Mouse (Mus musculus): ENCODE data around the gene Fance.

DNA sequence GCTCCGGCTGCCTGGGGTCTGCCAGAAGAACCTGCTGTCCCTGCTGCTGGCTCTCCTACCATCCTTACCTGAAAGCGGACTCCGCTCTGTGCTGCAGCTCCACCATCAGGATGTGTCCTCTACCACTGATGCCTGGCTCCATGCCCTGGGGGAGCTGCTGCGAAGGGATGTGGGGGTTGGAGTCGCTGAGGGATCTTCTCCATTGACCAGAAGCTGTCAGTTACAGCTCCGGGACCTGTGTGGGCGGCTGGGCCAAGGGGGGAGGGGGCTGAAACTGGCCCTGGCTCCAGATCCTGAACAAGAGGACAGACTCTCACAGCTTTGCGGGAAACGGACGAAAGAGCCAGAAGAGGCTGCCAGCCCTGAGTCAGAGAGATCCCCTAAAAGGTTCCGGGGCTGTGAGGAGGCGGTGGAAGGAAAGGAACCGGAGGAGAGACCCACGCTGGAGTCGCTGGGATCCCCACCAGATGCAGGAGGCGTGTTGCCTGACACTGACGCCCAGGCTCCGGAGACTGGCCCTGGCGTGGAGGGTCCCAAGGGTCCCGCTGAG, 2.4 kb downstream of the Fance start:
- TF ChIP-seq POLR2A (IDR thresholded peaks at IDR 0.05; ENCODE audit: insufficient read length, low read depth) (no peak), E2F4 (IDR thresholded peaks at IDR 0.05; ENCODE audit: insufficient read depth) (no peak), TCF12 (IDR thresholded peaks at IDR 0.05; ENCODE audit: insufficient read depth, poor library complexity, severe bottlenecking) (no peak), MAX (IDR thresholded peaks at IDR 0.05; ENCODE audit: low read depth) (no peak), REST (IDR thresholded peaks at IDR 0.05; ENCODE audit: insufficient read depth, insufficient read length) (no peak), USF1 (IDR thresholded peaks at IDR 0.05; ENCODE audit: low read depth) (no peak), POLR2AphosphoS2 (IDR thresholded peaks at IDR 0.05; ENCODE audit: insufficient read length, low read depth) (no peak), MYOG (IDR thresholded peaks at IDR 0.05; ENCODE audit: control insufficient read depth in 1 of 3, insufficient read depth in 1 of 3, insufficient read length in 2 of 3, low read depth in 2 of 3) (no peak), MYOD1 (IDR thresholded peaks at IDR 0.05; ENCODE audit: control insufficient read depth in 1 of 3, insufficient read length in 2 of 3, low read depth in 2 of 3) (no peak), CEBPB (IDR thresholded peaks at IDR 0.05; ENCODE audit: insufficient read depth, poor library complexity, severe bottlenecking) (no peak), SRF (IDR thresholded peaks at IDR 0.05; ENCODE audit: control insufficient read depth, insufficient read length, low read depth) (no peak), TCF3 (IDR thresholded peaks at IDR 0.05; ENCODE audit: insufficient read length, low read depth) (no peak)

Data from myocyte (in vitro differentiated cells).